Mouse (Mus musculus) liver, embryonic 16.5 days (tissue): ENCODE data around the gene Dclk1. TPM values are rescaled to one million over a fixed set of nuclear protein-coding genes. Genes with fewer than 3 reads are reported as not detected.

Experiments
- ATAC-seq: fragments of 200-750 bp; cut with Nextera tagmentation; 2 replicates; pipeline ENCODE4 v1.8.0; 2017; ENCODE audit warnings: low read depth, mild to moderate bottlenecking, moderate number of reproducible peaks, moderate library complexity
- H3K27ac ChIP-seq: fragments of 300-500 bp; sonication (generic); 2 replicates; pipeline ENCODE4 v1.5.1; 2014; ENCODE audit warnings: mild to moderate bottlenecking, low read length
- H3K27me3 ChIP-seq: fragments of 300-500 bp; sonication (generic); 2 replicates; pipeline ENCODE4 v1.6.1; 2014; ENCODE audit warnings: low read depth, low read length, mixed read lengths; ENCODE audit not compliant: control insufficient read depth, insufficient read depth
- H3K36me3 ChIP-seq: fragments of 300-500 bp; sonication (generic); 2 replicates; pipeline ENCODE4 v1.6.1; 2014; ENCODE audit warnings: mild to moderate bottlenecking; ENCODE audit not compliant: control insufficient read depth, insufficient read depth
- H3K4me1 ChIP-seq: fragments of 300-500 bp; sonication (generic); 2 replicates; pipeline ENCODE4 v1.6.1; 2014; ENCODE audit warnings: low read depth, low read length, mixed read lengths; ENCODE audit not compliant: control insufficient read depth
- H3K4me2 ChIP-seq: fragments of 300-500 bp; sonication (generic); 2 replicates; pipeline ENCODE4 v1.6.1; 2014; ENCODE audit warnings: low read depth, low read length, mixed read lengths
- H3K4me3 ChIP-seq: fragments of 300-500 bp; sonication (generic); 2 replicates; pipeline ENCODE4 v1.5.1; 2014; ENCODE audit warnings: low read depth, mild to moderate bottlenecking, low read length
- H3K9ac ChIP-seq: fragments of 300-500 bp; sonication (generic); 2 replicates; pipeline ENCODE4 v1.6.1; 2014; ENCODE audit warnings: low read depth, low read length
- H3K9me3 ChIP-seq: fragments of 300-500 bp; sonication (generic); replicated peaks from 2 replicates; pipeline ENCODE4 v1.6.1; 2016; ENCODE audit warnings: low read length; ENCODE audit not compliant: control insufficient read depth
- WGBS: fragments of 180-500 bp; shearing (Covaris S2); extraction: QIAGEN DNeasy Blood & Tissue Kit; methylation state at CpG from one replicate; pipeline ENCODE4 v1.1.7; 2014; ENCODE audit not compliant: insufficient replicate concordance; 5-methylcytosine and 5-hydroxymethylcytosine counted together
- polyA plus RNA-seq: library from polyadenylated mRNA; unstranded; fragments of >200 nt; fragmentation: Nextera tagmentation; extraction: Ambion mirVana; gene quantifications from 2 replicates; pipeline ENCODE4 v1.2.1, GENCODE M21; 2015

The Dclk1 gene
- polyA plus RNA-seq, 1 experiment from 2014 or later, result 0.79 TPM

- Histone ChIP-seq H3K36me3 (no peaks in the 10 kb centered on the region), H3K4me1 (no peaks in the 10 kb centered on the region), H3K9me3 (no peaks in the 10 kb centered on the region), H3K27ac (no peak overlapping the region), H3K4me2 (no peak overlapping the region), H3K27me3 (peaks cover 17% of the 10 kb centered on the region), H3K9ac (no peak overlapping the region), H3K4me3 (no peak overlapping the region)
- no peak for ATAC-seq
- 66% methylated on average over 12 of the region's 12 CpGs for WGBS
Observed at GRCm38 (mm10) chr3:55246618-55247272, 4.6 kb downstream of the Dclk1 start.

GRCm38 (mm10) chr3:55248048-55248447, 5.9 kb downstream of the Dclk1 start:
- no peak for ATAC-seq
- no peak overlapping the region for H3K27ac ChIP-seq

GRCm38 (mm10) chr3:55248508-55248907, 6.3 kb downstream of the Dclk1 start:
- Histone ChIP-seq H3K4me2 (no peak overlapping the region), H3K9ac (no peak overlapping the region), H3K27me3 (peaks cover 4% of the 10 kb centered on the region), H3K36me3 (no peaks in the 10 kb centered on the region), H3K27ac (no peak overlapping the region), H3K9me3 (no peaks in the 10 kb centered on the region), H3K4me3 (no peak overlapping the region), H3K4me1 (no peaks in the 10 kb centered on the region)
- no peak for ATAC-seq
- 49% methylated on average over 6 of the region's 6 CpGs for WGBS

More at GRCm38 (mm10) chr3:55248048-55248447, 5.9 kb downstream of the Dclk1 start:
- Histone ChIP-seq H3K4me1 (no peaks in the 10 kb centered on the region), H3K4me3 (no peak overlapping the region), H3K27me3 (peaks cover 7% of the 10 kb centered on the region), H3K36me3 (no peaks in the 10 kb centered on the region), H3K9ac (no peak overlapping the region), H3K4me2 (no peak overlapping the region), H3K9me3 (no peaks in the 10 kb centered on the region)
- WGBS, result 48% methylated on average over 3 of the region's 3 CpGs

- H3K4me1 ChIP-seq, result no peaks in the 10 kb centered on the region
- no peak overlapping the region for H3K4me3 ChIP-seq
- H3K9ac ChIP-seq, result no peak overlapping the region
- WGBS, result 55% methylated on average over 2 of the region's 2 CpGs
- ATAC-seq, result no peak
- no peaks in the 10 kb centered on the region for H3K27me3 ChIP-seq
- H3K27ac ChIP-seq, result no peak overlapping the region
- no peaks in the 10 kb centered on the region for H3K36me3 ChIP-seq
- no peaks in the 10 kb centered on the region for H3K9me3 ChIP-seq
- H3K4me2 ChIP-seq, result no peak overlapping the region
Observed at GRCm38 (mm10) chr3:55250631-55251030, 8.5 kb downstream of the Dclk1 start.

- no peak for ATAC-seq
- Histone ChIP-seq H3K4me1 (no peaks in the 10 kb centered on the region), H3K4me2 (no peak overlapping the region), H3K27me3 (no peaks in the 10 kb centered on the region), H3K9me3 (no peaks in the 10 kb centered on the region), H3K9ac (no peak overlapping the region), H3K36me3 (no peaks in the 10 kb centered on the region), H3K27ac (no peak overlapping the region), H3K4me3 (no peak overlapping the region)
- 54% methylated on average over 7 of the region's 7 CpGs for WGBS
Observed at GRCm38 (mm10) chr3:55260139-55260538, 18.0 kb downstream of the Dclk1 start.

- H3K4me2 ChIP-seq, result no peak overlapping the region
- ATAC-seq, result no peak
- no peaks in the 10 kb centered on the region for H3K27me3 ChIP-seq
- H3K4me1 ChIP-seq, result no peaks in the 10 kb centered on the region
- H3K27ac ChIP-seq, result no peak overlapping the region
- H3K9me3 ChIP-seq, result no peaks in the 10 kb centered on the region
- no peak overlapping the region for H3K4me3 ChIP-seq
- H3K9ac ChIP-seq, result no peak overlapping the region
- 53% methylated on average over 5 of the region's 5 CpGs for WGBS
- no peaks in the 10 kb centered on the region for H3K36me3 ChIP-seq
Observed at GRCm38 (mm10) chr3:55266091-55266490, 23.9 kb downstream of the Dclk1 start.

- no peak for ATAC-seq
- Histone ChIP-seq H3K27ac (no peak overlapping the region), H3K27me3 (no peaks in the 10 kb centered on the region), H3K4me3 (no peak overlapping the region), H3K9ac (no peak overlapping the region), H3K4me1 (no peaks in the 10 kb centered on the region), H3K4me2 (no peak overlapping the region), H3K36me3 (no peaks in the 10 kb centered on the region), H3K9me3 (no peaks in the 10 kb centered on the region)
- WGBS, result 67% methylated on average over 4 of the region's 4 CpGs
Observed at GRCm38 (mm10) chr3:55269802-55270201, 27.6 kb downstream of the Dclk1 start.

- Histone ChIP-seq H3K36me3 (no peaks in the 10 kb centered on the region), H3K27me3 (no peaks in the 10 kb centered on the region), H3K4me3 (no peak overlapping the region), H3K4me2 (no peak overlapping the region), H3K9me3 (no peaks in the 10 kb centered on the region), H3K9ac (no peak overlapping the region), H3K4me1 (no peaks in the 10 kb centered on the region), H3K27ac (no peak overlapping the region)
- ATAC-seq, result no peak
- WGBS, result 55% methylated on average over 3 of the region's 3 CpGs
Observed at GRCm38 (mm10) chr3:55270345-55270744, 28.2 kb downstream of the Dclk1 start.

- Histone ChIP-seq H3K9me3 (no peaks in the 10 kb centered on the region), H3K9ac (no peak overlapping the region), H3K36me3 (no peaks in the 10 kb centered on the region), H3K27ac (no peak overlapping the region), H3K4me1 (no peaks in the 10 kb centered on the region), H3K27me3 (no peaks in the 10 kb centered on the region), H3K4me3 (no peak overlapping the region), H3K4me2 (no peak overlapping the region)
- 54% methylated on average over 5 of the region's 5 CpGs for WGBS
- ATAC-seq, result no peak
Observed at GRCm38 (mm10) chr3:55270920-55271319, 28.8 kb downstream of the Dclk1 start.
